Mouse (Mus musculus) stomach, adult 2 months (tissue): Measurements from ENCODE around the gene Tgfbi. TPM values are rescaled to one million over a fixed set of nuclear protein-coding genes. Genes with fewer than 3 reads are reported as not detected.

ENCODE experiments used
- polyA plus RNA-seq: library from polyadenylated mRNA; depleted of rRNA; stranded (reverse); fragments of >200 nt; gene quantifications from 2 replicates; pipeline ENCODE4 v1.2.3, GENCODE M21; 2012; rRNA removed

Gene Tgfbi
- 84.4 and 134 TPM in 2 replicates for polyA plus RNA-seq

DNA sequence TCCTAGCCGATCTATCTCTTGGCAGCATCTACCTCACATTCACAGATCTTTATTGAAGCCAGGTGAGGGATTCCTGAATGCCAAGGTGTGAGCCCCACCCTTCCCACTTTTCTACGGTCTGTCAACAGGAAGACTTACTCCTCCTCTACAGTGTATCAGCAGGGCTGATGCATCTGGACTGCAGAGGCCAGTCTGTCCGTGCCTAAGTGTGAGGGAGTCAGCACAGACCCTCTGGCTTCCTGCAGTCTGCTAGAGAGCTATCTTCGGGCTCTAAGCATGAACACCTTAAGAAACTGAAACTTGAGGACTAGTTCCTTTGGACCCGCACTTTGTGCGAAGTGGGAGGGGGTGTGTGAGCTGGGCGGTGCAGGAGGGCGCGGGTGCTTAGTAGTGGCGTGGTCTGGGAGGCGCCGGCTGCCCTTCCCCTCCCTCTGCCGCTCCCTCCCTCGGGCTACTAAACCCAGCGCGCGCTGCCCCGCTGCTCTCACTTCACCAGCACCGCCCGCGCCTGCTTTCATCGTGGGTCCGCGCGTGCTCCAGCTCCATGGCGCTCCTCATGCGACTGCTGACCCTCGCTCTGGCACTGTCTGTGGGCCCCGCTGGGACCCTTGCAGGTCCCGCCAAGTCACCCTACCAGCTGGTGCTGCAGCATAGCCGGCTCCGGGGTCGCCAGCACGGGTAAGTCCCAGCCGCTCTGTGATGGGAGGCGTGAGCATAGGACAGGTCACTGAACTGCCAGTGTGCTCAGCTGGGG lies at the start of gene Tgfbi:
Tgfbi (plus strand) TSS at position 421 of the 754 bp plus-strand sequence.

Other genes with a start within 250 kb of the Tgfbi start
- gene Gm3045, start 182.9 kb upstream of the Tgfbi start, polyA plus RNA-seq = not detected in 2 replicates
- gene Slc25a48, start 171.2 kb upstream of the Tgfbi start, polyA plus RNA-seq = 0.12 and 0.28 TPM in 2 replicates
- gene Il9, start 127.3 kb upstream of the Tgfbi start, polyA plus RNA-seq = not detected in 2 replicates
- 0.14 and 0.24 TPM in 2 replicates for gene Fbxl21, start 87.1 kb upstream of the Tgfbi start, polyA plus RNA-seq
- gene Lect2, start 61.0 kb upstream of the Tgfbi start, polyA plus RNA-seq = not detected in 2 replicates
- 2.2 and 3.4 TPM in 2 replicates for gene Smad5, start 93.5 kb downstream of the Tgfbi start, polyA plus RNA-seq
- gene Gm45623, start 144.3 kb downstream of the Tgfbi start, polyA plus RNA-seq = 1.1 and 1.3 TPM in 2 replicates